Mouse (Mus musculus) kidney, postnatal 0 days (tissue): Measurements from ENCODE around the gene Rhbdf1. TPM values are rescaled to one million over a fixed set of nuclear protein-coding genes. Genes with fewer than 3 reads are reported as not detected.
A peak's percentile ranks its signal among the peaks of the same experiment; 100 is the strongest.

Experiments used
- ATAC-seq: fragments of 200-750 bp; cut with Nextera tagmentation; replicated peaks from 2 replicates; pipeline ENCODE4 v1.8.0; 2017; ENCODE audit warnings: low read depth, moderate number of reproducible peaks, moderate TSS enrichment, moderate library complexity; ENCODE audit not compliant: low FRiP score
- DNase-seq: peaks from one replicate; pipeline ENCODE4 v3.0.0-alpha.2; 2016; ENCODE audit warnings: low spot score
- H3K27ac ChIP-seq: fragments of 300-500 bp; sonication (generic); 2 replicates; pipeline ENCODE4 v1.5.1; 2014; ENCODE audit warnings: mild to moderate bottlenecking
- H3K27me3 ChIP-seq: fragments of 300-500 bp; sonication (generic); 2 replicates; pipeline ENCODE4 v1.6.1; 2014; ENCODE audit warnings: low read length, mixed read lengths; ENCODE audit not compliant: insufficient read depth
- H3K36me3 ChIP-seq: fragments of 300-500 bp; sonication (generic); 2 replicates; pipeline ENCODE4 v1.6.1; 2014; ENCODE audit warnings: low read length, mixed read lengths; ENCODE audit not compliant: insufficient read depth
- H3K4me1 ChIP-seq: fragments of 300-500 bp; sonication (generic); replicated peaks from 2 replicates; pipeline ENCODE4 v1.6.1; 2014; ENCODE audit warnings: antibody characterized with exemption, low read length, mixed read lengths; ENCODE audit not compliant: insufficient read depth
- H3K4me2 ChIP-seq: fragments of 300-500 bp; sonication (generic); 2 replicates; pipeline ENCODE4 v1.6.1; 2014; ENCODE audit warnings: mild to moderate bottlenecking, low read length, moderate library complexity, mixed read lengths
- H3K4me3 ChIP-seq: fragments of 300-500 bp; sonication (generic); replicated peaks from 2 replicates; pipeline ENCODE4 v1.5.1; 2014; ENCODE audit warnings: low read depth, low read length
- H3K9ac ChIP-seq: fragments of 300-500 bp; sonication (generic); 2 replicates; pipeline ENCODE4 v1.6.1; 2014; ENCODE audit warnings: low read depth, low read length
- H3K9me3 ChIP-seq: fragments of 300-500 bp; sonication (generic); replicated peaks from 2 replicates; pipeline ENCODE4 v1.6.1; 2016; ENCODE audit warnings: low read length, inconsistent platforms, mixed read lengths
- CTCF ChIP-seq: IDR thresholded peaks from 2 replicates; pipeline ENCODE4 v1.5.1; 2016; ENCODE audit warnings: antibody characterized with exemption, low read depth, mild to moderate bottlenecking, moderate library complexity
- WGBS: fragments of 180-500 bp; shearing (Covaris S2); extraction: QIAGEN DNeasy Blood & Tissue Kit; methylation state at CpG from one replicate; pipeline ENCODE4 v1.1.7; 2014; 5-methylcytosine and 5-hydroxymethylcytosine counted together
- polyA plus RNA-seq: library from polyadenylated mRNA; unstranded; fragments of >200 nt; fragmentation: Nextera tagmentation; extraction: Ambion mirVana; gene quantifications from 2 replicates; pipeline ENCODE4 v1.2.1, GENCODE M21; 2015

Gene Rhbdf1
- polyA plus RNA-seq, 1 experiment from 2014 or later, result 49.3 TPM

GRCm38 (mm10) chr11:32228292-32228845 lies 6.3 kb upstream of the Rhbdf1 start:
- no peak for ATAC-seq
- WGBS, result 93% methylated on average over 3 of the region's 3 CpGs

DNA sequence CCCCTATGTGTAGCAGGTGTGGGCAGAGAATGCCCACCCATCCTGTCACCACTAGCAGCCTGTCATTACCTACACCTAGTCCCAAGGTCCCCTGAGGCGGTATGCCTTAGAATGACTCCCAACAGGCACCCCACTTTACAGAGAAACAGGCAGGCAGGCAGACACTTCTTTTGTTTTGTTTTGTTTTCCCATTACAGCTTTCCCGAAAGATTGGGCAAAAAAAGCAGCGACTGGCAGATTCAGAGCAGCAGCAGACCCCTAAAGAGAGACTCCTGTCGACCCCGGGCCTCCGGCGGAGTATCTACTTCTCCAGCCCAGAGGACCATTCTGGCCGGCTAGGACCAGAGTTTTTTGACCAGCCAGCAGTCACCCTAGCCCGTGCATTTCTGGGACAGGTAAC lies 5.5 kb upstream of the Rhbdf1 start:
- 82% methylated on average over 9 of the region's 9 CpGs for WGBS
- Histone ChIP-seq H3K4me2 (peak overlapping the region; percentile 87), H3K4me3 (no peak overlapping the region), H3K9me3 (no peaks in the 10 kb centered on the region), H3K27me3 (no peaks in the 10 kb centered on the region), H3K36me3 (peaks cover 21% of the 10 kb centered on the region; the same call in 1 of the 2 replicates), H3K4me1 (peaks cover 22% of the 10 kb centered on the region), H3K9ac (no peak overlapping the region), H3K27ac (no peak overlapping the region)
- ATAC-seq, result no peak
- TF ChIP-seq CTCF, result no peak
- no peak for DNase-seq

More at GRCm38 (mm10) chr11:32228292-32228845, 6.3 kb upstream of the Rhbdf1 start:
- H3K9me3 ChIP-seq, result no peaks in the 10 kb centered on the region
- H3K4me3 ChIP-seq, result no peak overlapping the region
- H3K9ac ChIP-seq, result no peak overlapping the region
- H3K4me1 ChIP-seq, result peaks cover 16% of the 10 kb centered on the region
- H3K27me3 ChIP-seq, result no peaks in the 10 kb centered on the region
- TF ChIP-seq CTCF, result no peak
- peaks cover 26% of the 10 kb centered on the region; the same call in 1 of the 2 replicates for H3K36me3 ChIP-seq
- no peak overlapping the region for H3K4me2 ChIP-seq
- H3K27ac ChIP-seq, result no peak overlapping the region
- DNase-seq, result no peak

- TF ChIP-seq CTCF, result no peak
- H3K4me3 ChIP-seq, result peak overlapping the region; percentile 71
- 29% methylated on average over 1 of the region's 1 CpGs for WGBS
- H3K9me3 ChIP-seq, result no peaks in the 10 kb centered on the region
- peak overlapping the region; percentile 87 for H3K4me2 ChIP-seq
- peaks cover 27% of the 10 kb centered on the region for H3K4me1 ChIP-seq
- peak overlapping the region; percentile 88 for H3K9ac ChIP-seq
- peak overlapping the region; percentile 89 for H3K27ac ChIP-seq
- no peak for DNase-seq
- ATAC-seq, result no peak
- H3K36me3 ChIP-seq, result peaks cover 17% of the 10 kb centered on the region; the same call in 1 of the 2 replicates
- no peaks in the 10 kb centered on the region for H3K27me3 ChIP-seq
Observed at GRCm38 (mm10) chr11:32227041-32227440, 4.9 kb upstream of the Rhbdf1 start.

- H3K9ac ChIP-seq, result peak within 1 kb of the TSS; percentile 88
- no peak for TF ChIP-seq CTCF
- H3K4me1 ChIP-seq, result peaks cover 27% of the 10 kb centered on the region
- H3K4me2 ChIP-seq, result peak within 1 kb of the TSS; percentile 87
- ATAC-seq, result peak; percentile 68
- H3K27me3 ChIP-seq, result no peaks in the 10 kb centered on the region
- peak within 1 kb of the TSS; percentile 71 for H3K4me3 ChIP-seq
- DNase-seq, result peak; percentile 95
- H3K36me3 ChIP-seq, result 0 out of 2 replicates have a peak, but pooled peaks cover 10% of the 10 kb centered on the region
- peak within 1 kb of the TSS; percentile 89 for H3K27ac ChIP-seq
- no peaks in the 10 kb centered on the region for H3K9me3 ChIP-seq
- 3% methylated on average over 47 of the region's 47 CpGs for WGBS
Observed at GRCm38 (mm10) chr11:32226124-32226871, 4.2 kb upstream of the Rhbdf1 start, which contains the start of gene Mpg. Gene Mpg (plus strand): TSS chr11:32226505.

GRCm38 (mm10) chr11:32225222-32226104 lies 3.4 kb upstream of the Rhbdf1 start:
- TF ChIP-seq CTCF, result no peak
- H3K9ac ChIP-seq, result no peak overlapping the region
- peaks cover 32% of the 10 kb centered on the region for H3K4me1 ChIP-seq
- 48% methylated on average over 7 of the region's 7 CpGs for WGBS
- no peaks in the 10 kb centered on the region for H3K27me3 ChIP-seq
- peak overlapping the region; percentile 89 for H3K27ac ChIP-seq
- ATAC-seq (no peak), DNase-seq (peak; percentile 42)
- no peaks in the 10 kb centered on the region for H3K9me3 ChIP-seq
- no peak overlapping the region for H3K4me2 ChIP-seq
- no peak overlapping the region for H3K4me3 ChIP-seq
- H3K36me3 ChIP-seq, result 0 out of 2 replicates have a peak, but pooled peaks cover 2% of the 10 kb centered on the region
